Mouse (Mus musculus) lung, adult 10 weeks (tissue): ENCODE results near the gene Pwwp2a. TPM values are rescaled to one million over a fixed set of nuclear protein-coding genes. Genes with fewer than 3 reads are reported as not detected.

Experiments
- polyA plus RNA-seq: library from polyadenylated mRNA; stranded (reverse); fragments of 350-450 nt; fragmentation: Illumina TruSeq; extraction: RNeasy Lipid Tissue Mini Kit (QIAGEN cat#74804); gene quantifications from one replicate; pipeline ENCODE4 v1.2.3, GENCODE M21; 2014; ENCODE audit warnings: low read depth, low replicate concordance; ENCODE audit not compliant: insufficient read depth

Pwwp2a gene
- polyA plus RNA-seq: 9.7 TPM

GRCm38 (mm10) chr11:43681472-43682414 lies at the start of gene Pwwp2a:
Pwwp2a (plus strand) TSS chr11:43681998.

DNA sequence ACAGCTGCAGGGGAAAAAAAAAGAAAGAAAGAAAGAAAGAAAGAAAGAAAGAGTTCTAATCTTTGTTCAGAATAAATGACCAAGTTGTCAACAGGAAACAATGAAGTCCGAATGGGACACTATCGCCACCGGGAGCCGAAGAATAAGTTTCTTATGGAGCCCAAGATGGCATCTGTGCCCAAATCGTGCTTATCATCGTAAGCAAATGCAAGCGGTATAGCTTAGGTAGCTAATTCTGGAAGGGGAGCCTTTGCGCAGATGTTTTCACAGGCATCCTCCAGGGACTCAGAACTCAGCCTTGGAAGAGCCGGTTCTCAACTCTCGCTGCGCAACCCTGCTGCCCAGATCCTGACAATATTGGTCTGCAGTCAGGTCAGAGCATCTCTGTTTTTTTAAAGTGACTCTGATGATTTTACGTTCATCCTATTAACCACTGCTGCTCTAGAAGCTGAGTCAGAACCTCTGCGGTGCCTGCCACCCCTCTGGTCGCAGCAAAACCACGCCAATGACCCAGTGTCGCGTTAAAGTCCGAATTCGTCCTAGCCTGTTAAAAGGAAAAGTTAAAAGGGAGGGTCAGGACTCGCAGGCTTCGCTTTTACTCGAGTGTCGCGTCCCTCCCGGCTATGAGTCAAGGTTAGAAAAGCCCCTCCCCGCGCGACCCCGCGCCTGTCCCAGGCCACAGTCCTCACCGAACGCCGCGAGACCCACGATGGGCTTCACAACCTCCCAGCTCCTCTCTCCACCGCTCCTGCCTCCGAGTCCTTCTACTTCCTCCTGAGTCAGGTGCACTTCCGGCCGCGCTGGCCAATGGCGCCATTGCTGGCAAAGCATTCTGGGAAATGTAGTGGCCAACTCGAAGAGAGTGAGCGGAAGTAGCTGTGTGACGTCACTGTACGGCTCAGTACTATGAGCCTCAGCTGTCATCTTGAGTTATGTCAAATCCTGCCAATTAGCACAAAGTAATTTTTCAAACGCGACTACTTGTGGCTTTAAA lies 65.7 kb downstream of the Pwwp2a start, which contains the start of gene Ttc1:
TSS of gene Ttc1 (minus strand) at position 776 of the 994 bp plus-strand sequence.

Other genes starting within 250 kb of the Pwwp2a start
- 18.8 TPM for gene Slu7, start 248.3 kb upstream of the Pwwp2a start, polyA plus RNA-seq
- gene C1qtnf2, start 207.7 kb upstream of the Pwwp2a start, polyA plus RNA-seq: 31.9 TPM
- gene Ccnjl, start 153.2 kb upstream of the Pwwp2a start, polyA plus RNA-seq: 1.8 TPM
- gene 4933415A04Rik, start 95.0 kb upstream of the Pwwp2a start, polyA plus RNA-seq: 0.63 TPM
- not detected for gene Fabp6, start 80.5 kb upstream of the Pwwp2a start, polyA plus RNA-seq
- gene Ttc1, start 66.0 kb downstream of the Pwwp2a start, polyA plus RNA-seq: 31.3 TPM
- 1.5 TPM for gene Adra1b, start 219.2 kb downstream of the Pwwp2a start, polyA plus RNA-seq